Mouse (Mus musculus) MEL (cell line): ENCODE measurements around the gene Tbc1d1. TPM values are rescaled to one million over a fixed set of nuclear protein-coding genes. Genes with fewer than 3 reads are reported as not detected.
A peak's percentile ranks its signal among the peaks of the same experiment; 100 is the strongest.

Experiments
- DNase-seq: peaks from one replicate; pipeline ENCODE4 v3.0.0; 2011; ENCODE audit warnings: low read depth, low spot score
- H3K27ac ChIP-seq: 2 replicates; pipeline ENCODE4 v1.5.1; 2012; ENCODE audit warnings: low read depth, mild to moderate bottlenecking, control low read depth, low read length, moderate library complexity; ENCODE audit not compliant: control insufficient read depth
- H3K27me3 ChIP-seq, 2 experiments: fragments of 150-350 bp in 1 of 2; sonication (generic) in 1 of 2; 2 replicates each; pipeline ENCODE4 v1.6.1; 2012; ENCODE audit warnings: low read length in 2 of 2, mild to moderate bottlenecking in 2 of 2, improper control_type of control experiment in 1 of 2, moderate library complexity in 1 of 2; ENCODE audit not compliant: insufficient read depth in 2 of 2, control insufficient read depth in 1 of 2
- H3K36me3 ChIP-seq, 2 experiments: 2 replicates each; pipeline ENCODE4 v1.6.1; 2012 to 2014; ENCODE audit warnings: low read length in 2 of 2, improper control_type of control experiment in 1 of 2, inconsistent platforms in 1 of 2, mild to moderate bottlenecking in 1 of 2; ENCODE audit not compliant: insufficient read depth in 2 of 2, control insufficient read depth in 1 of 2
- H3K4me1 ChIP-seq, 2 experiments: fragments of 150-350 bp in 1 of 2; sonication (generic) in 1 of 2; 2 replicates each; pipeline ENCODE4 v1.6.1; 2012; ENCODE audit warnings: low read length in 2 of 2, improper control_type of control experiment in 1 of 2, mild to moderate bottlenecking in 1 of 2; ENCODE audit not compliant: insufficient read depth in 2 of 2, control insufficient read depth in 1 of 2
- H3K4me3 ChIP-seq, 2 experiments: fragments of 150-350 bp in 1 of 2; sonication (generic) in 1 of 2; 2 replicates each; pipeline ENCODE4 v1.5.1; 2012; ENCODE audit warnings: low read depth in 2 of 2, low read length in 2 of 2, mild to moderate bottlenecking in 2 of 2, moderate library complexity in 2 of 2, control low read depth in 1 of 2, improper control_type of control experiment in 1 of 2; ENCODE audit not compliant: control insufficient read depth in 1 of 2, insufficient read depth in 1 of 2
- H3K79me2 ChIP-seq: 2 replicates; pipeline ENCODE4 v1.6.1; 2012; ENCODE audit warnings: mild to moderate bottlenecking, low read length, moderate library complexity; ENCODE audit not compliant: control insufficient read depth, poor library complexity, insufficient read depth
- H3K9ac ChIP-seq: 2 replicates; pipeline ENCODE4 v1.6.1; 2012; ENCODE audit warnings: low read depth, mild to moderate bottlenecking, control low read depth, low read length, moderate library complexity; ENCODE audit not compliant: control insufficient read depth, poor library complexity, severe bottlenecking
- H3K9me3 ChIP-seq: fragments of 150-350 bp; sonication (generic); replicated peaks from 2 replicates; pipeline ENCODE4 v1.6.1; 2012; ENCODE audit warnings: mild to moderate bottlenecking, low read length, improper control_type of control experiment, moderate library complexity; ENCODE audit not compliant: insufficient read depth
- BHLHE40 ChIP-seq: IDR thresholded peaks from 2 replicates; pipeline ENCODE4 v1.6.1; 2012; ENCODE audit warnings: low read depth, mild to moderate bottlenecking, inconsistent platforms, low read length, improper control_type of control experiment, borderline replicate concordance
- CTCF ChIP-seq, 3 experiments: IDR thresholded peaks in 2 of 3; conservative IDR thresholded peaks in 1 of 3; 2 replicates each; pipeline ENCODE4 v1.5.1; 2011 to 2012; ENCODE audit warnings: low read length in 3 of 3, low read depth in 2 of 3, mild to moderate bottlenecking in 2 of 3, improper control_type of control experiment in 1 of 3, inconsistent platforms in 1 of 3, mixed read lengths in 1 of 3, moderate library complexity in 1 of 3; ENCODE audit not compliant: control insufficient read depth in 1 of 3, insufficient read depth in 1 of 3, poor library complexity in 1 of 3, severe bottlenecking in 1 of 3
- EP300 ChIP-seq, 2 experiments: IDR thresholded peaks; 2 replicates each; pipeline ENCODE4 v1.6.1; 2011; ENCODE audit warnings: improper control_type of control experiment in 2 of 2, low read length in 2 of 2, low read depth in 1 of 2, mild to moderate bottlenecking in 1 of 2
- ETS1 ChIP-seq: IDR thresholded peaks from 2 replicates; pipeline ENCODE4 v1.6.1; 2012; ENCODE audit warnings: low read depth, mild to moderate bottlenecking, inconsistent platforms, low read length, improper control_type of control experiment, moderate library complexity
- GABPA ChIP-seq: IDR thresholded peaks from 2 replicates; pipeline ENCODE4 v1.6.1; 2012; ENCODE audit warnings: low read depth, mild to moderate bottlenecking, inconsistent platforms, low read length, improper control_type of control experiment, moderate library complexity
- GATA1 ChIP-seq: IDR thresholded peaks from 2 replicates; pipeline ENCODE4 v1.6.1; 2011; ENCODE audit warnings: low read depth, low read length, improper control_type of control experiment
- MAFK ChIP-seq: IDR thresholded peaks from 2 replicates; pipeline ENCODE4 v1.6.1; 2011; ENCODE audit warnings: low read depth, mild to moderate bottlenecking, low read length, improper control_type of control experiment, borderline replicate concordance
- MAX ChIP-seq: IDR thresholded peaks from 2 replicates; pipeline ENCODE4 v1.6.1; 2011; ENCODE audit warnings: low read length, improper control_type of control experiment
- MAZ ChIP-seq: IDR thresholded peaks from 2 replicates; pipeline ENCODE4 v1.6.1; 2012; ENCODE audit warnings: low read depth, mild to moderate bottlenecking, inconsistent platforms, low read length, improper control_type of control experiment
- MXI1 ChIP-seq: IDR thresholded peaks from 2 replicates; pipeline ENCODE4 v1.6.1; 2011; ENCODE audit warnings: mild to moderate bottlenecking, low read depth, low read length, improper control_type of control experiment
- MYC ChIP-seq: IDR thresholded peaks from 2 replicates; pipeline ENCODE4 v1.6.1; 2011; ENCODE audit warnings: low read depth, mild to moderate bottlenecking, low read length, improper control_type of control experiment, moderate library complexity
- NRF1 ChIP-seq: IDR thresholded peaks from 2 replicates; pipeline ENCODE4 v1.6.1; 2014; ENCODE audit warnings: low read depth, mild to moderate bottlenecking, inconsistent platforms, low read length, improper control_type of control experiment, moderate library complexity; ENCODE audit not compliant: poor library complexity, insufficient read depth, severe bottlenecking
- POLR2A ChIP-seq, 2 experiments: IDR thresholded peaks; 2 replicates each; pipeline ENCODE4 v1.6.1; 2011 to 2012; ENCODE audit warnings: low read length in 2 of 2, mild to moderate bottlenecking in 2 of 2, control low read depth in 1 of 2, improper control_type of control experiment in 1 of 2, low read depth in 1 of 2, moderate library complexity in 1 of 2; ENCODE audit not compliant: control insufficient read depth in 1 of 2, insufficient read depth in 1 of 2, poor library complexity in 1 of 2
- RAD21 ChIP-seq: IDR thresholded peaks from 2 replicates; pipeline ENCODE4 v1.6.1; 2011; ENCODE audit warnings: mild to moderate bottlenecking, low read depth, low read length, improper control_type of control experiment
- RCOR1 ChIP-seq: IDR thresholded peaks from 2 replicates; pipeline ENCODE4 v1.6.1; 2012; ENCODE audit warnings: low read depth, mild to moderate bottlenecking, inconsistent platforms, low read length, improper control_type of control experiment
- SIN3A ChIP-seq: IDR thresholded peaks from 2 replicates; pipeline ENCODE4 v1.6.1; 2012; ENCODE audit warnings: low read length, improper control_type of control experiment, inconsistent platforms
- SMC3 ChIP-seq: IDR thresholded peaks from 2 replicates; pipeline ENCODE4 v1.6.1; 2011; ENCODE audit warnings: low read depth, low read length, improper control_type of control experiment
- TAL1 ChIP-seq: IDR thresholded peaks from 2 replicates; pipeline ENCODE4 v1.6.1; 2012; ENCODE audit warnings: mild to moderate bottlenecking, inconsistent platforms, low read length, moderate library complexity, mixed read lengths
- TCF12 ChIP-seq: IDR thresholded peaks from 2 replicates; pipeline ENCODE4 v1.6.1; 2014; ENCODE audit warnings: low read depth, mild to moderate bottlenecking, inconsistent platforms, low read length, improper control_type of control experiment, moderate library complexity
- UBTF ChIP-seq: IDR thresholded peaks from 2 replicates; pipeline ENCODE4 v1.6.1; 2012; ENCODE audit warnings: low read depth, mild to moderate bottlenecking, inconsistent platforms, low read length, improper control_type of control experiment, moderate library complexity, borderline replicate concordance; ENCODE audit not compliant: insufficient read depth
- ZC3H11A ChIP-seq: IDR thresholded peaks from 2 replicates; pipeline ENCODE4 v1.6.1; 2012; ENCODE audit warnings: low read depth, mild to moderate bottlenecking, inconsistent platforms, low read length, improper control_type of control experiment
- ZKSCAN1 ChIP-seq: IDR thresholded peaks from 2 replicates; pipeline ENCODE4 v1.6.1; 2012; ENCODE audit warnings: low read depth, mild to moderate bottlenecking, inconsistent platforms, low read length, improper control_type of control experiment, moderate library complexity
- ZNF384 ChIP-seq: IDR thresholded peaks from 2 replicates; pipeline ENCODE4 v1.6.1; 2012; ENCODE audit warnings: low read depth, mild to moderate bottlenecking, inconsistent platforms, low read length, improper control_type of control experiment
- polyA plus RNA-seq, 2 experiments: library from polyadenylated mRNA; stranded (reverse) in 1 of 2; unstranded in 1 of 2; fragments of >175 nt in 1 of 2; fragments of >200 nt in 1 of 2; gene quantifications; 2 replicates each; pipeline versions ENCODE4 v1.2.1 to v1.2.4; 2012; ENCODE audit warnings: low replicate concordance in 2 of 2, low read depth in 1 of 2; ENCODE audit not compliant: insufficient read length in 2 of 2, insufficient read depth in 1 of 2, missing spikeins in 1 of 2
- total RNA-seq: library from RNA; depleted of rRNA; stranded (reverse); fragments of 300-350 nt; gene quantifications from 2 replicates; pipeline ENCODE4 v1.2.3, GENCODE M21; 2012

Tbc1d1 gene
- total and polyA plus RNA-seq, 3 experiments: 22.5 to 24.4 TPM; not detected in 1

DNA sequence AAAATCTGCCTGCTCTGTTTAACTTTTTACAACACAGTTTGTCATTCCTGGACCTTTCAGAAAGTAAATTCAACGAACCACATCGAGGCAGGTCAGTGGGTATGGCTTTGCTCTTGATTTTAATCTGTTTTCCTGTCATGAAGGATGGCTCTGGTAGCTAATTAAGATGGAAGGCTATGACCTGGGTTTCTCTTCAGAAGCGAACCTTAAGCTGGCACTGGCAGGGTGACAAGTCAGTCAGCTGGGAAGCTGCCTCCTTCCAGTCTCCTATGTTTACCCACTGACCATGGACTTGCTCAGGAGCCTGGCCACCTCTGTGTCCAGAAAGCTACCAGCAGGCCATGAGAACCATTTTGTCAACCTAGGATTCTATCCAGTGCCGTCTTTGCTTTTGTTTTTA, 474 bp downstream of the Tbc1d1 start:
- Histone ChIP-seq H3K9ac (peak overlapping the region; percentile 55), H3K4me3 (peak overlapping the region; percentile 57 to 66), H3K27ac (peak overlapping the region; percentile 88), H3K9me3 (no peaks in the 10 kb centered on the region), H3K79me2 (peaks cover 16% of the 10 kb centered on the region), H3K36me3 (peaks cover 0 to 19% of the 10 kb centered on the region in 2 experiments; a peak in 2 of 4 replicates), H3K27me3 (no peaks in the 10 kb centered on the region), H3K4me1 (peaks cover 8 to 31% of the 10 kb centered on the region in 2 experiments)
- TF ChIP-seq MXI1 (0 out of 2 replicates have a peak, but pooled peaks have one; percentile 44), SMC3 (0 out of 2 replicates have a peak, but pooled peaks have one; percentile 7), CTCF (IDR thresholded peaks at IDR 0.05 in 2 of 3, conservative IDR thresholded peaks at IDR 0.05 in 1 of 3; ENCODE audit: control insufficient read depth in 1 of 3, insufficient read depth in 1 of 3, low read depth in 2 of 3, low read length in 3 of 3, poor library complexity in 1 of 3, severe bottlenecking in 1 of 3) (no peak)
- no peak for DNase-seq

- Histone ChIP-seq H3K4me3 (no peak overlapping the region; a peak in 1 of 4 replicates), H3K27me3 (no peaks in the 10 kb centered on the region), H3K27ac (no peak overlapping the region), H3K79me2 (peaks cover 16% of the 10 kb centered on the region), H3K36me3 (peaks cover 0 to 21% of the 10 kb centered on the region in 2 experiments; a peak in 2 of 4 replicates), H3K9ac (no peak overlapping the region), H3K9me3 (no peaks in the 10 kb centered on the region), H3K4me1 (peaks cover 15 to 39% of the 10 kb centered on the region in 2 experiments)
- DNase-seq: peak; percentile 51
- TF ChIP-seq MAX (no peak), ZKSCAN1 (no peak), UBTF (no peak), RCOR1 (no peak)
Measured at GRCm38 (mm10) chr5:64157926-64158325, 1.8 kb downstream of the Tbc1d1 start.

DNA sequence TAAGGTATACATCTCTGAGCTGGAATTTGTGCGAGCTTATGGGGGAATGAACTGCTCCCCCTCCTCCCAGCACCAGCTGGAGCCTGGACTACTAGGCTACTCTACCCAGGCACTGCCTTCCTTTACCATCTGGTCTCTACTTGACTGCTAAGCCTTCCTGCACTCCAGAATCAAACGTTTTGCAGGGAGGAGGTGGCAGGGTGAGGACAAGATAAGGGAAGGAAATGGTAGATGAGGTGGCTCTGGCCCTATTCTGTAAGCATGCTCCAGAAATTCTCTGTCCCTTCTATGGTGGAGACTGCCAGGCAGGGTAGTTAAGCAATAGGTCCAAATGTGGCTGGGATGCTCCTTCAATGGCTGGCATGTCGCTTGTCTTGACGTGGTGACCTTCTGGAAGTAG, 2.4 kb downstream of the Tbc1d1 start:
- peak overlapping the region; percentile 90 for H3K9ac ChIP-seq
- peaks cover 16 to 41% of the 10 kb centered on the region in 2 experiments for H3K4me1 ChIP-seq
- H3K4me3 ChIP-seq: peak overlapping the region; percentile 95 to 96
- TF ChIP-seq RAD21 (no peak), GABPA (no peak), MAFK (no peak), POLR2A (IDR thresholded peaks at IDR 0.05; ENCODE audit: control insufficient read depth in 1 of 2, insufficient read depth in 1 of 2, low read depth in 1 of 2, low read length in 2 of 2, poor library complexity in 1 of 2) (0 out of 4 replicates have a peak, but pooled peaks of 1 of the 2 experiments have one; percentile 38), EP300 (IDR thresholded peaks at IDR 0.05; ENCODE audit: low read depth in 1 of 2, low read length in 2 of 2) (peak; percentile 41 to 60), GATA1 (peak; percentile 46; the same call in 1 of the 2 replicates), ZC3H11A (no peak), ETS1 (0 out of 2 replicates have a peak, but pooled peaks have one; percentile 43), UBTF (0 out of 2 replicates have a peak, but pooled peaks have one; percentile 60), TAL1 (peak; percentile 31; the same call in 1 of the 2 replicates), RCOR1 (0 out of 2 replicates have a peak, but pooled peaks have one; percentile 30), CTCF (IDR thresholded peaks at IDR 0.05 in 2 of 3, conservative IDR thresholded peaks at IDR 0.05 in 1 of 3; ENCODE audit: control insufficient read depth in 1 of 3, insufficient read depth in 1 of 3, low read depth in 2 of 3, low read length in 3 of 3, poor library complexity in 1 of 3, severe bottlenecking in 1 of 3) (no peak), MAZ (peak; percentile 70; the same call in 1 of the 2 replicates), NRF1 (0 out of 2 replicates have a peak, but pooled peaks have one; percentile 15), TCF12 (0 out of 2 replicates have a peak, but pooled peaks have one; percentile 27), BHLHE40 (0 out of 2 replicates have a peak, but pooled peaks have one; percentile 13), ZNF384 (no peak), SIN3A (no peak), MXI1 (peak; percentile 42), MYC (peak; percentile 26; the same call in 1 of the 2 replicates)

More for the DNA sequence above, 2.4 kb downstream of the Tbc1d1 start:
- H3K27me3 ChIP-seq: no peaks in the 10 kb centered on the region
- peak; percentile 69 for DNase-seq
- H3K36me3 ChIP-seq: peaks cover 0 to 26% of the 10 kb centered on the region in 2 experiments; a peak in 2 of 4 replicates
- peak overlapping the region; percentile 49 for H3K27ac ChIP-seq
- H3K79me2 ChIP-seq: peaks cover 16% of the 10 kb centered on the region
- no peaks in the 10 kb centered on the region for H3K9me3 ChIP-seq
